Mouse (Mus musculus) heart, postnatal 0 days (tissue): ENCODE measurements around the gene Myo1d. TPM values are rescaled to one million over a fixed set of nuclear protein-coding genes. Genes with fewer than 3 reads are reported as not detected.

Experiments
- ATAC-seq: fragments of 200-750 bp; cut with Nextera tagmentation; 2 replicates; pipeline ENCODE4 v1.8.0; 2017; ENCODE audit warnings: low read depth, moderate number of reproducible peaks, moderate library complexity; ENCODE audit not compliant: insufficient read depth
- DNase-seq: peaks from one replicate; pipeline ENCODE4 v3.0.0-alpha.2; 2016; ENCODE audit warnings: low spot score
- H3K27ac ChIP-seq: fragments of 300-500 bp; sonication (generic); 2 replicates; pipeline ENCODE4 v1.5.1; 2014; ENCODE audit warnings: low read depth, mild to moderate bottlenecking
- H3K27me3 ChIP-seq: fragments of 300-500 bp; sonication (generic); 2 replicates; pipeline ENCODE4 v1.6.1; 2014; ENCODE audit warnings: low read length, mixed read lengths; ENCODE audit not compliant: control insufficient read depth, insufficient read depth
- H3K36me3 ChIP-seq: fragments of 300-500 bp; sonication (generic); replicated peaks from 2 replicates; pipeline ENCODE4 v1.6.1; 2014; ENCODE audit warnings: low read length, mixed read lengths; ENCODE audit not compliant: control insufficient read depth, insufficient read depth
- H3K4me1 ChIP-seq: fragments of 300-500 bp; sonication (generic); 2 replicates; pipeline ENCODE4 v1.6.1; 2014; ENCODE audit warnings: antibody characterized with exemption; ENCODE audit not compliant: control insufficient read depth, insufficient read depth
- H3K4me2 ChIP-seq: fragments of 300-500 bp; sonication (generic); 2 replicates; pipeline ENCODE4 v1.6.1; 2014; ENCODE audit warnings: low read depth, mild to moderate bottlenecking, low read length, moderate library complexity
- H3K4me3 ChIP-seq: fragments of 300-500 bp; sonication (generic); 2 replicates; pipeline ENCODE4 v1.5.1; 2014; ENCODE audit warnings: low read depth, low read length
- H3K9ac ChIP-seq: fragments of 300-500 bp; sonication (generic); replicated peaks from 2 replicates; pipeline ENCODE4 v1.6.1; 2014; ENCODE audit warnings: low read depth, low read length, mixed read lengths
- H3K9me3 ChIP-seq: fragments of 300-500 bp; sonication (generic); replicated peaks from 2 replicates; pipeline ENCODE4 v1.6.1; 2016; ENCODE audit warnings: low read length; ENCODE audit not compliant: control insufficient read depth
- CTCF ChIP-seq: IDR thresholded peaks from 2 replicates; pipeline ENCODE4 v1.5.1; 2016; ENCODE audit warnings: antibody characterized with exemption, control low read depth, low read depth
- EP300 ChIP-seq: IDR thresholded peaks from 2 replicates; pipeline ENCODE4 v1.6.1; 2016; ENCODE audit warnings: antibody characterized with exemption, low read depth
- WGBS: fragments of 180-500 bp; shearing (Covaris S2); extraction: QIAGEN DNeasy Blood & Tissue Kit; methylation state at CpG from one replicate; pipeline ENCODE4 v1.1.7; 2014; 5-methylcytosine and 5-hydroxymethylcytosine counted together
- polyA plus RNA-seq: library from polyadenylated mRNA; unstranded; fragments of >200 nt; fragmentation: Nextera tagmentation; extraction: Ambion mirVana; gene quantifications from 2 replicates; pipeline ENCODE4 v1.2.1, GENCODE M21; 2015
- total RNA-seq: library from RNA; depleted of rRNA; stranded (reverse); fragments of >200 nt; gene quantifications from 2 replicates; pipeline ENCODE4 v1.2.3, GENCODE M21; 2014; ENCODE audit warnings: low replicate concordance

Gene Myo1d
- total and polyA plus RNA-seq, 2 experiments from 2014 or later, result 4.5 to 4.6 TPM

DNA sequence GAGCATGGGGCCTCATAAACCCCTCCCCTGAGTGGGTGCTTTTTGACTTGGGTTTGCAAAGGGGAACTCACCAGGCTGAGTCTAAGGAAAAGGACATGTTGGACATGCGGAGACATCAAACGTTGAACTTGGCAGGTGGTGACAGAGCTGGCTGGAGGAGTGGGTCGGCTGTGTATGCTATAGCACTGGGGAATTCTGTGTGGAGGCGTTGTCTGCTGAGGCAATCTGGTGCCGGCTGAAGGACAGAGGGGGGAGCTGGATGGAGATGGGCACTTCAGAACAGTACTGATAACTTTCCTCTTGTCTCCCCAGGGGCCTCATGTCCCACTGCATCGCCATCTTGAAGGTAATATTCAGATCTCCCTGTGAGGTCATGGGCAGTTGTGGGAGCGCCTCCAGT lies 35.5 kb upstream of the Myo1d start:
- no peak for TF ChIP-seq EP300
- TF ChIP-seq CTCF, result no peak
- H3K4me3 ChIP-seq, result no peak overlapping the region
- peaks cover 50% of the 10 kb centered on the region for H3K36me3 ChIP-seq
- WGBS, result 52% methylated on average over 7 of the region's 7 CpGs
- DNase-seq, result no peak
- H3K4me1 ChIP-seq, result peaks cover 18% of the 10 kb centered on the region
- H3K9ac ChIP-seq, result no peak overlapping the region
- no peak overlapping the region for H3K27ac ChIP-seq
- H3K27me3 ChIP-seq, result no peaks in the 10 kb centered on the region
- H3K9me3 ChIP-seq, result no peaks in the 10 kb centered on the region
- no peak for ATAC-seq
- H3K4me2 ChIP-seq, result no peak overlapping the region

DNA sequence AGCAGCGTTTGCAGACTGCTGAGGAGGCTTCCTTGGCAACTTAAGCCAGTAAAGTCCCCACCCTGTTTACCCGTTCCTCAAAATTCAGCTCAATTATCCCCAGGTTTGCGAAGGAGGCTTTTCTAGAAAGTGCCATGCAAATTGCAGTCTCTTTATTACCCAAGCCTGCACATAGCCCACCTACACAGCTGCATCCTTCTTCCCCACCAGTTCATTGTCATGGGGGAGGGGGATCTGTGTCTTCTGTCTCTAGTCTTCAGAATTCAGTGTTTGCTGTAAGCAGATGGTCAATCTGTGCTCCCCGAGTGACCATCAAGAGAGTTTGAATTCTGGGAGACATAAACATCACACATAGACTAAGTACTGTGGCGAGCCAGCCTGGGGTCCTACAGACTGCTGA lies 31.3 kb upstream of the Myo1d start:
- Histone ChIP-seq H3K27ac (no peak overlapping the region), H3K9ac (peak overlapping the region; percentile 80)
- 32% methylated on average over 5 of the region's 5 CpGs for WGBS

DNA sequence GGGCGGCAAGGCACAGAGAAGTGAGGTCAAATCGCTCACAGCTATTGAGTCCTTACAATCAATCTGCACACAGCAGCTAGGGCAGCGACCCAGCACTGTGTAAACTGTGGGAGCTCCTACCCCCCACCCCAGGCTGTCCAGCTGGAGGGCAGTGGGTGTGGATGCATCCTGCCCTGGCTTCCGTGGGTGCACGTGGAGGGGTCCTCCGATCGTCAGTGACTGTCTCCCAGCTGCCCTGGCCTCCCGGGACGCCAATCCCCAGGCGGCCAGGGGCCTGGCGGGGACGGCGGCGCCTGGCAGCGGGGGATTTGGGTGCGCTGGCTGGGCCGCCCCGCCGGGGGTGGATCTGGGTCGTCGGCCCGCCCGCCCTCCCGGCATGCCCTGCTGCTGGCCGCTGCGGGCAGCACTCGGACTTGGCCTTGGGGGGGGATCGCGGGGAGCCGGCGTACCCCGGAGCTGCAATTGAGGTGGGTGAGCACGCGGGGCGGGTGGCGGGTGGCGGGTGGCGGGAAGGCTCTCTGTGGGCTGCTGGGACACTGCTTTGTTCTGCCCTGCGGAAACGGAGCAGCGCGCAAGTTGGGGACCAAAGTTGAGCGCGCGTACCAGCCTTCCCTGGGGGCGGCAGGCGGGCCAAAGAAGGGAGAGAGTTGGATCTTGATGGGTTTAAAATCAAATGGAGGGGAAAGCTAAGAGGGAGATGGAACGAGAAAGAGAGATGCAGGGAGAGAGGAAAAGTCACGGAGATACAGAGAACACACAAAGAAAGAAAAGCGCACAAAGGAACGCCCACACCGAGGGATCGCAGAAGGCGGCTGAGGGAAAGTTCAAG lies 30.4 kb upstream of the Myo1d start, which contains the start of gene Tmem98:
Tmem98 (plus strand) TSS at position 183 of the 829 bp plus-strand sequence.
- peak within 1 kb of the TSS; percentile 75 for H3K4me3 ChIP-seq
- WGBS, result under 1% methylated on average over 49 of the region's 54 CpGs
- peaks cover 16% of the 10 kb centered on the region; the same call in 1 of the 2 replicates for H3K4me1 ChIP-seq
- peak; percentile 44 for DNase-seq
- no peaks in the 10 kb centered on the region for H3K9me3 ChIP-seq
- TF ChIP-seq CTCF (no peak), EP300 (no peak)
- peak within 1 kb of the TSS; percentile 82 for H3K4me2 ChIP-seq
- peaks cover 22% of the 10 kb centered on the region for H3K36me3 ChIP-seq
- no peaks in the 10 kb centered on the region for H3K27me3 ChIP-seq
- ATAC-seq, result peak; percentile 77
- peak within 1 kb of the TSS; percentile 80 for H3K9ac ChIP-seq
- H3K27ac ChIP-seq, result peak within 1 kb of the TSS; percentile 83

More for the DNA sequence above, 31.3 kb upstream of the Myo1d start:
- DNase-seq (no peak), ATAC-seq (no peak)
- peak overlapping the region; percentile 75 for H3K4me3 ChIP-seq
- TF ChIP-seq EP300 (no peak), CTCF (no peak)
- H3K27me3 ChIP-seq, result no peaks in the 10 kb centered on the region
- H3K9me3 ChIP-seq, result no peaks in the 10 kb centered on the region
- peak overlapping the region; percentile 82 for H3K4me2 ChIP-seq
- H3K4me1 ChIP-seq, result peaks cover 16% of the 10 kb centered on the region; the same call in 1 of the 2 replicates
- peaks cover 32% of the 10 kb centered on the region for H3K36me3 ChIP-seq

DNA sequence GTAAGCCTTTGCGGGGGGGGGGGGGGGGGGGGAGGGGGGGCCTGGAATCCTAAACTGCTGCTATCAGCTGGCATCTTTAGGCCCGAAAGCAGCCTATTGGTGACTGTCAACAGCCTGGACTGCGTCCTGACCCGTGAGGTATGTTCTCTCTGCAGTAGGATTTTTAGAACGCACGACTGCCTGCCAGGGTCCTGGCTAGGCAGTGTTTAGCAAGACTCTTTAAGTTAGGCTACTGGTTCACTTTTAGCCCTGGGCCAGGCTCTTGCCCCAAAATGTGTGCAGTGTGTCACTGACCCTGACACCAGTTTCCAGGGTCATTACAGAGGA lies 29.8 kb upstream of the Myo1d start:
- peak overlapping the region; percentile 75 for H3K4me3 ChIP-seq
- no peaks in the 10 kb centered on the region for H3K27me3 ChIP-seq
- ATAC-seq, result peak; percentile 50
- H3K27ac ChIP-seq, result peak overlapping the region; percentile 83
- peak overlapping the region; percentile 80 for H3K9ac ChIP-seq
- WGBS, result 25% methylated on average over 6 of the region's 6 CpGs
- H3K9me3 ChIP-seq, result no peaks in the 10 kb centered on the region
- H3K4me1 ChIP-seq, result peaks cover 16% of the 10 kb centered on the region; the same call in 1 of the 2 replicates
- TF ChIP-seq EP300 (no peak), CTCF (no peak)
- peaks cover 18% of the 10 kb centered on the region for H3K36me3 ChIP-seq
- DNase-seq, result no peak
- H3K4me2 ChIP-seq, result peak overlapping the region; percentile 82

DNA sequence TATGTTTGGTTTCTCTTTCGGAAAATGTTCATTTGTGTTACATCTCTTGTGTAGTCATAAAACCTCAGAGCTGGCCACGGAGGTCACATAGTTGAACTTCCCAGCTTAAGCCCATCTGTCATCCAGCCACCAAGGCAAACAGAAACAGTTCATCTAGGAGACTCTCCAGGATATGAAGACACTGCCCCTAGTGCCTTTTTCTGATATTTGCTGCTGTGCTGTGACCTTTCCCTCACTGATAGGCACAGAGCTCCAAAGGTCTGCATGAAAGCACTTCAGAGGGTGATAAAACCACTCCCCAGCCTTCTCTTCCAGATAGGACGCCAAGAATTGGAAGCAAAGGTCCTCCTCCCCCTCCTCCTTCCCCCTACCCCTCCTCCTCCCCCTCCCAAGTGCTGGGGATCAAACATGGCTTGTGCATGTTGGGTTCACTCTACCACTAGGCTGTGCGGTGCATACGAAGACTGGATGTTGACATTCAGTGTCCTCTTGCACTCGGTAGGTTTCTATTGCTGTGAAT lies 28.8 kb upstream of the Myo1d start:
- Histone ChIP-seq H3K36me3 (0 out of 2 replicates have a peak, but pooled peaks cover 8% of the 10 kb centered on the region), H3K9ac (no peak overlapping the region), H3K27me3 (no peaks in the 10 kb centered on the region), H3K27ac (no peak overlapping the region), H3K9me3 (no peaks in the 10 kb centered on the region), H3K4me3 (no peak overlapping the region), H3K4me1 (peaks cover 16% of the 10 kb centered on the region; the same call in 1 of the 2 replicates), H3K4me2 (no peak overlapping the region)
- no peak for DNase-seq
- ATAC-seq, result no peak
- 59% methylated on average over 6 of the region's 6 CpGs for WGBS
- TF ChIP-seq CTCF, result peak; percentile 24; the same call in 1 of the 2 replicates
- TF ChIP-seq EP300, result no peak
